Mouse (Mus musculus) kidney, adult 2 months (tissue): Measurements from ENCODE around the gene Grin2b. TPM values are rescaled to one million over a fixed set of nuclear protein-coding genes. Genes with fewer than 3 reads are reported as not detected.

ENCODE experiments used
- DNase-seq: peaks from one replicate; pipeline ENCODE4 v3.0.0; 2021
- H3K27ac ChIP-seq: fragments of 200-500 bp; 2 replicates; pipeline ENCODE4 v1.5.1; 2012; ENCODE audit warnings: low read depth, low read length, control low read depth, inconsistent platforms; ENCODE audit not compliant: insufficient read depth
- H3K27me3 ChIP-seq: fragments of 200-500 bp; replicated peaks from 2 replicates; pipeline ENCODE4 v1.6.1; 2012; ENCODE audit warnings: mild to moderate bottlenecking, moderate library complexity, low read length, inconsistent platforms; ENCODE audit not compliant: control insufficient read depth, insufficient read depth
- H3K36me3 ChIP-seq: fragments of 200-500 bp; 2 replicates; pipeline ENCODE4 v1.6.1; 2012; ENCODE audit warnings: mild to moderate bottlenecking, moderate library complexity, low read length, inconsistent platforms; ENCODE audit not compliant: control insufficient read depth, insufficient read depth
- H3K4me1 ChIP-seq: fragments of 200-500 bp; 2 replicates; pipeline ENCODE4 v1.6.1; 2011; ENCODE audit warnings: low read length; ENCODE audit not compliant: control insufficient read depth, insufficient read depth
- H3K4me3 ChIP-seq: fragments of 200-500 bp; 2 replicates; pipeline ENCODE4 v1.5.1; 2011; ENCODE audit warnings: mild to moderate bottlenecking, low read depth, low read length, control low read depth; ENCODE audit not compliant: insufficient read depth
- CTCF ChIP-seq: fragments of 200-500 bp; conservative IDR thresholded peaks from 2 replicates; pipeline ENCODE4 v1.5.1; 2011; ENCODE audit warnings: low read depth, mild to moderate bottlenecking, control low read depth, low read length, moderate library complexity, mixed read lengths; ENCODE audit not compliant: insufficient read depth, insufficient read length
- POLR2A ChIP-seq: fragments of 200-500 bp; IDR thresholded peaks from one replicate; pipeline ENCODE4 v1.6.1; 2011; ENCODE audit warnings: low read depth, low read length, control low read depth
- WGBS: fragments of 180-500 bp; shearing (Covaris S2); methylation state at CpG from one replicate; pipeline ENCODE4 v1.1.7; 2018; 5-methylcytosine and 5-hydroxymethylcytosine counted together
- polyA plus RNA-seq: library from polyadenylated mRNA; depleted of rRNA; stranded (reverse); fragments of >200 nt; gene quantifications from 2 replicates; pipeline ENCODE4 v1.2.3, GENCODE M21; 2012

Grin2b gene
- polyA plus RNA-seq, 1 experiment, result not detected

DNA sequence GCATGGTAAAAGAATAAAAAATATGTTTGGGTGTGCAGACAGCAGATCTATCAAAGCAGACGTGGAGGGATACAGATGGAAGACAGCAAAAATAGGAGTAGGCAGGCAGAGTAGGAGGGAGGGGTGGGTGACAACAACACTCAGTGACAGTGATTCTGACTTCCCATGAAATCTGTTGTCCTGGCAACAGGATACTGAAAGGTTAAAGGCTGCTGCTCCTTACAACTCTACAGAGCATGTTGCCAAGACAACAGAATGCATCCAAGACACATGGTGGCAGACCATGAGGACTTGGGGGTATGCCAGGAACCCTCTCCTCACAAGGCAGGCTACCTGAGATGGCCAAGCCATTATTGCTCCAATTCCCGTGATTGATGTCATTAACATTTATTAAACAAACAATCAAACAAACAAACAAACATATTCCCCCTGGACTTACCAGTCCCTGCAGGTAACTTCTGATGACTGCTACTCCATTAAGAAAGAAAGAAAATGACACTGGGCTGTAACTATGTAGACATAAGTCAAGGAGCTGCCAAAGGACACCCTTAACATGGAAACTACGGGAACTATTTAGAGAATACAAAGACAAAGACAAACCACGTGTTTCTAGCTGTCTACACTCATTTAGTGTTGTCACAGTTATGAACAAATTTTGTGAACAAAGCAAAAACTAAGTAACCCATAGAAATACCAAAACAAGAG, 143.9 kb downstream of the Grin2b start:
- no peak overlapping the region for H3K4me3 ChIP-seq
- DNase-seq, result no peak
- no peak overlapping the region for H3K27ac ChIP-seq
- H3K36me3 ChIP-seq, result no peaks in the 10 kb centered on the region
- H3K27me3 ChIP-seq, result no peaks in the 10 kb centered on the region
- no peaks in the 10 kb centered on the region for H3K4me1 ChIP-seq
- TF ChIP-seq CTCF (no peak), POLR2A (no peak)
- 72% methylated on average over 4 of the region's 4 CpGs for WGBS

DNA sequence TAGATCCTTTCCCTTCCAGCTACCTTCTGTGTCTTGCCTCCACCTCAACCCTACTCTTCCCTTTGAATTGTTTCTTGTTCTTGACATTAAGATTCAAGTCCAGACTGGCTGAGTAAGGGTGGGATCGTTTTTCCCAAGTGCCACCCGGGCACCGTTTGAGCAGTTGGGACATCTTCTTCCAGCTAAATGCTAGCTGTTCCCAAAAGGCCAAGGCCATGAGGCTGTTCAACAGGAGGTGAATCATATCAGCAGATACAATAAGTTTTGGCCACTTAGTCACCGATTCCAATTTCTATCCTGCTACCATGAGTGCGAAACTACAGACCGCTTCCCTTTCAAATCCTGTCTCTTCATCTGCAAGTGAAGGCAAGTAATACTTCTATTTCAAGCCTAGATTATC, 146.4 kb downstream of the Grin2b start:
- no peaks in the 10 kb centered on the region for H3K36me3 ChIP-seq
- TF ChIP-seq POLR2A (no peak), CTCF (no peak)
- H3K4me1 ChIP-seq, result no peaks in the 10 kb centered on the region
- WGBS, result 93% methylated on average over 6 of the region's 6 CpGs
- H3K4me3 ChIP-seq, result no peak overlapping the region
- no peak for DNase-seq
- no peak overlapping the region for H3K27ac ChIP-seq
- no peaks in the 10 kb centered on the region for H3K27me3 ChIP-seq

DNA sequence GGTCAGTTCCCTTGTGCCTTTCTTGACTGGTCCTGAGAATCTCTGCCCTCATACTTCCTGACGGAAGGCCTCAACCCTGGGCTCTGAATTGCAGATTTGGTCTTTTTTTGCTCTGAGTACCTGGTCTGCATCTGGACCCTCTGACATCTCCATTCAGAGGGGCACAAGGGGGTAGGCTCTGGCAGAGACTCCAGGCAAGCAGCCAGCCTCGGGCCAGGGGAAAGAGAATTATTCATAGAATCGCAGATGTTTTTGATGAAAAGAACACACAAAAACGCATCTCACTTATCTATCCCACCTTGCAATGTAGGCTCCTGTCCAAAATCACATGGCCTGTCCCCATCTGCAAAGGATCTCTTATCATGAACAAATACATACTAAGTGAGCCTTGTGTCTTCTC, 147.5 kb downstream of the Grin2b start:
- Histone ChIP-seq H3K4me3 (no peak overlapping the region), H3K27me3 (no peaks in the 10 kb centered on the region), H3K36me3 (no peaks in the 10 kb centered on the region), H3K27ac (no peak overlapping the region), H3K4me1 (no peaks in the 10 kb centered on the region)
- TF ChIP-seq POLR2A (no peak), CTCF (no peak)
- DNase-seq, result no peak
- WGBS, result 89% methylated on average over 4 of the region's 4 CpGs

DNA sequence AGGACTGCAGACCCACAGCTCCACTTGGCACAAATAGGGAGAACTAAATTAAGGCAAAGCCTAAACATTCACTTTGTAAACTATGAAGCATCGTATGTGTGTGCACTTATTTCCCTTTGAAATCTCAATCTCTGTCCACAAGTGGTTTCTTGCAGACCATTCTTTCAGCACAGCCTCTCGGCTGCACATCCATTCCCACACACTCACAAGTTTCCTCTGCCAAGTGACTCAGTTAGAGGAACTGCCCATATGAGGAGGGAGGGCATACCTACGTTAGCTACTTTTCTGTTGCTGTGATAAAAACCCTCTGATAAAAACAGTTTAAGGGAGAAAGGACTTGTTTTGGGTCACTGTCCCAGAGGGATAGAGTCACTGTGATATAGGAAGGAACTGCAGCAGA, 152.9 kb downstream of the Grin2b start:
- Histone ChIP-seq H3K36me3 (no peaks in the 10 kb centered on the region), H3K27me3 (no peaks in the 10 kb centered on the region), H3K4me1 (no peaks in the 10 kb centered on the region), H3K27ac (no peak overlapping the region), H3K4me3 (no peak overlapping the region)
- 85% methylated on average over 3 of the region's 3 CpGs for WGBS
- no peak for TF ChIP-seq CTCF
- no peak for TF ChIP-seq POLR2A
- DNase-seq, result no peak

DNA sequence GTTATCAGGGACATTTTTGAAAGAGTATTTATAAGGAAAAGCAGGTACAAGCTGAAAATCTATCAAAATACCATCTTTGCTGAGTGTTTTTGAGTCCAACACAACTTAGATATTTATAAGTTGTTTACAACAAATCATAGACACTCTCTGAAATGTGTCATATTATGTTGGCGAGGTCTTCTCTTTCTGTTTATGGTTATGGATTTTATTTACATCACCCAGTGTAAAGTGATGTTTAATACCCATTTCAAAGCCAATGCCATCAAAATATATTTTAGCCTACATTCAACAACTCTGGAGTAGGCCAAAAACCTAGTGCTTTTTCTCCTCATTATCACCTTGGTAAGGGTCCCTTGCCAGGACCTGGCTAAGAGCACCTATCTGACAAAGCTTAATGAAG, 154.3 kb downstream of the Grin2b start:
- no peak for TF ChIP-seq CTCF
- no peak for TF ChIP-seq POLR2A

DNA sequence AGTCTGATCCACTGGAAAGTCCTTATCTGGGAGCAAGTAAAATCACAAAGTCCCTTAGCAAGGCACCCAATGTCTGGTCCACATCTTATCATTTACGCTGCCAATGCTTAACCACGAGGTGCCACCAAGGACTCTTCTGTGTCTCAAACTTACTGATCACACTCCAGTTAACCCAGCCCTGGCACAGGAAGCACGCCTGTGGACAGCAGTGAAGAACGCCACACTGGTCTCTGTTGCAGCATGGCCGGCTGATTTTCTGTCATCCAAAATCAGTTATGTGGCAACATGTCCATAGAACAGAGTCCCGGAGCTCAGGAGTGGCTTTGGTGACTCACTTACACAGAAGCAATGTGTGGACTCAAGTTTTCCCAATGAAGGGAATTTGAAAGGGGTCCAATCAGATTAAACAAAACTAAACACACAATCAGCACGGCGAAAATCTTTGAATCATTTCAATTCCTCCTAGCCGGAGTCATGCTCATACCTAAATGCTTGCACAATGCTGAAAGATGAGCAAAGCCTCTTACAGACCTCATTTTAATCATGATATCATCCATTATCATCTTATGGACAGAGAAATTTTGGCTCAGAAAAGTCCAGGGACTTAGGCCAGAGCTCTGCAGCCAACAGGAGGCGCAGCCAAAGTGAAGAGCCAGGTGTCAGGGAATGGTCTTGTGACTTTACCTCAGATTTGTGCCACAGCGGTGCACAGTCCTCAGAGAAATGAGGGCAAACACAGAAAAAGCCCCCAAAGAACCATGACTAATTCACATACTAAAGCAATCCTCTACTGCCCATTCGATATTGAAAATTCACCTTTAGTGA, 159.5 kb downstream of the Grin2b start:
- no peak overlapping the region for H3K4me3 ChIP-seq
- no peak for DNase-seq

More for the DNA sequence above, 154.3 kb downstream of the Grin2b start:
- H3K4me1 ChIP-seq, result no peaks in the 10 kb centered on the region
- WGBS, result 93% methylated on average over 1 of the region's 1 CpGs
- H3K27ac ChIP-seq, result no peak overlapping the region
- no peaks in the 10 kb centered on the region for H3K36me3 ChIP-seq
- no peaks in the 10 kb centered on the region for H3K27me3 ChIP-seq
- DNase-seq, result no peak
- H3K4me3 ChIP-seq, result no peak overlapping the region

DNA sequence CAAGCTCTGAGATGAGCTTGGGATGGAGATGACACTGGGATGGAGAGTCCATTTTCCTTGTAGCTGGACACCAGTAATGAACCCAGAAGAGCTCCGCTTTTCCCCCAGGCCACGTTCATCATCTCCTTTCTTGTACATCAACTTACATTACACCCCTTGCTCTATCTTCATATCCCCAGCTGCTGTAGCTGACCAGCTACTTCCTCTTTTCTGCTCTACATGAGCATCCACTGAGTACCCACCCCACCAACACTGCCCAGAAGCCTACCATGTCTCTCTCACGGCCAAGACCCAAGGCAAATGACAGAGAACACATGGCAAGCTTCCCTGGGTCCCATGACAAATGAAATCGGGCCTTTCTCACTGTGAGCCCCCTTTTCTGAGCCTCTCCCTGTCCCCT, 161.8 kb downstream of the Grin2b start:
- Histone ChIP-seq H3K27ac (no peak overlapping the region), H3K36me3 (no peaks in the 10 kb centered on the region), H3K27me3 (no peaks in the 10 kb centered on the region), H3K4me1 (no peaks in the 10 kb centered on the region), H3K4me3 (no peak overlapping the region)
- 80% methylated on average over 4 of the region's 4 CpGs for WGBS
- no peak for DNase-seq
- TF ChIP-seq POLR2A (no peak), CTCF (no peak)

More for the DNA sequence above, 159.5 kb downstream of the Grin2b start:
- WGBS, result 84% methylated on average over 12 of the region's 12 CpGs
- no peaks in the 10 kb centered on the region for H3K36me3 ChIP-seq
- no peak for TF ChIP-seq POLR2A
- TF ChIP-seq CTCF, result no peak
- H3K27me3 ChIP-seq, result no peaks in the 10 kb centered on the region
- no peaks in the 10 kb centered on the region for H3K4me1 ChIP-seq
- H3K27ac ChIP-seq, result no peak overlapping the region
